Mouse (Mus musculus): ENCODE measurements around the gene Olfr820. TPM values are rescaled to one million over a fixed set of nuclear protein-coding genes. Genes with fewer than 3 reads are reported as not detected.
"Not testable (repeated sequence)": the region's sequence is repeated elsewhere in the genome, so short reads cannot be mapped to it uniquely, and the experiment has no call there.

The Olfr820 gene
- total RNA-seq (2014; fragmentation: Nextera tagmentation) (not detected in 2 replicates), total RNA-seq (2017) (0.27 TPM in 1 of 2 replicates, not detected in the other), polyA plus RNA-seq (2012) (not detected in 2 replicates)

DNA sequence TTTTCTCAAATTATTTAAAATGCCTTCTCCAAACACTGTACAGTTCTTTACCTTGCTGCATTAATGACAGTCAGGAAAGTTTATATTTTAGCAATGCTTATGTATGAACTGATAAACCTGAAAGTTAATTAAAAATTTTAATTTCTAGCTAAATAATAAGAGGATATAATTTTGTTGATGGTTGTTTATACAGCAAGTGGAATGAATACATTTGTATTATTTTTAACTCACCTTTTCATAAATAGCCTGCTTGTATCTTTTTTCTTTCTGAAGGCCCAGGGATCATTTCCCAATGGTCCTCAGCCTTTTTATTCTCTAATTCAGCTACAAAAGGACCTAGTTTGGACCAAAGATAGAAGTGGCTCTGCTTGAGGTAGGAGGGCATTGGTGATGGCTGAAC is at the start of gene Olfr820:
Olfr820 (plus strand) TSS at position 301 of the 400 bp plus-strand sequence.
- ATAC-seq (ENCODE audit: extremely low read depth, insufficient number of reproducible peaks, low FRiP score, poor library complexity, severe bottlenecking), result no peak
- no peak within 1 kb of the TSS for H3K4me3 ChIP-seq (ENCODE audit: low read depth, low read length)
- no peak for DNase-seq (ENCODE audit: low spot score)
- no peak for TF ChIP-seq POLR2AphosphoS5 (IDR thresholded peaks at IDR 0.05; ENCODE audit: insufficient replicate concordance, low read depth, low read length)
- no peak for TF ChIP-seq GATA2 (IDR thresholded peaks at IDR 0.05; ENCODE audit: borderline replicate concordance, low read depth, low read length)
- no peak for TF ChIP-seq GATA1 (IDR thresholded peaks at IDR 0.05; ENCODE audit: borderline replicate concordance, low read length)
- TF ChIP-seq TAL1 (conservative IDR thresholded peaks at IDR 0.05; ENCODE audit: low read depth, low read length), result no peak
- TF ChIP-seq CTCF (IDR thresholded peaks at IDR 0.05; ENCODE audit: low read depth, low read length), result no peak
- H3K9me3 ChIP-seq (replicated peaks), result no peaks in the 10 kb centered on the region
- no peaks in the 10 kb centered on the region for H3K36me3 ChIP-seq (replicated peaks)
- H3K4me1 ChIP-seq (ENCODE audit: insufficient read depth, low read depth, low read length), result no peaks in the 10 kb centered on the region
- no peaks in the 10 kb centered on the region for H3K27me3 ChIP-seq (ENCODE audit: insufficient read depth, low read length)

DNA sequence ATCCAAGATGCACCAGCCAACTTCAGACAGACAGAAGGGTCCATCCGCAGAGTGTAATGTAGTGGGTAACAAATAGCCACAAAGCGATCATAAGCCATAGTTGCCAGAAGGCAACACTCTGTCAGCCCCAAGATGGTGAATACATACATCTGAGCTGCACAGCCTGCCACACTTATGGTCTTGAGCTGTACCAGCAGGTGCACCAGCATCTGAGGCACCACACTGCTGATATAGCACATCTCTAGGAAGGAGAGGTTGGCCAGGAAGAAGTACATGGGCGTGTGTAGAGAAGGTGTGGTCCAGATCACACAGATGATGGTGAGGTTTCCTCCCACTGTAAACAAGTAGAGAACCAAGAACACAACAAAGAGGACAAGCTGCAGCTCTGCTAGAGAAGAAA is 46.2 kb upstream of the Olfr820 start:
- not testable (repeated sequence) for H3K4me1 ChIP-seq (ENCODE audit: insufficient read depth, low read depth, low read length); DNase-seq (ENCODE audit: low spot score); H3K36me3 ChIP-seq (replicated peaks); H3K9me3 ChIP-seq (replicated peaks); ATAC-seq (ENCODE audit: extremely low read depth, insufficient number of reproducible peaks, low FRiP score, poor library complexity, severe bottlenecking); H3K4me3 ChIP-seq (ENCODE audit: low read depth, low read length); H3K27me3 ChIP-seq (ENCODE audit: insufficient read depth, low read length)

DNA sequence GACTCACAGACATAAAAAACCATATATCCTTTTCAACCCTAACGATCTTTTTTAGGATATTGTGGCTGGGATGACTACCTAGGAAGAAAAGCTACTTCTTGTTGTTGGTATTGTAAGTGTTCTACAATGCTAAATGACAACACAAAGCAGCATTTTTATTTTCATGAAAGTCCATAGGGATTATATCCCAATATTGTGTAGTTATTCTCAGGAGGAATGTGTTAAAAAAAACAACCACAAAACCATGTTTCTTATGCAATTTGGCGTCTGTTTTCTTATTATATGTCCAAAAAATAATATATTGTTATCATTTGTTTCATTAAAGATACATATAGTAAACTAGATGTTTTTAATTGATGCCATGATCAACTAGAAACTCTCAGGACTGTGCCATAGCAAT is 45.3 kb upstream of the Olfr820 start, which contains the start of gene Olfr819:
Olfr819 (minus strand) TSS at position 101 of the 400 bp plus-strand sequence.
- H3K9me3 ChIP-seq (replicated peaks); H3K36me3 ChIP-seq (replicated peaks); H3K4me3 ChIP-seq (ENCODE audit: low read depth, low read length); H3K4me1 ChIP-seq (ENCODE audit: insufficient read depth, low read depth, low read length); ATAC-seq (ENCODE audit: extremely low read depth, insufficient number of reproducible peaks, low FRiP score, poor library complexity, severe bottlenecking); DNase-seq (ENCODE audit: low spot score); H3K27me3 ChIP-seq (ENCODE audit: insufficient read depth, low read length): not testable (repeated sequence)

DNA sequence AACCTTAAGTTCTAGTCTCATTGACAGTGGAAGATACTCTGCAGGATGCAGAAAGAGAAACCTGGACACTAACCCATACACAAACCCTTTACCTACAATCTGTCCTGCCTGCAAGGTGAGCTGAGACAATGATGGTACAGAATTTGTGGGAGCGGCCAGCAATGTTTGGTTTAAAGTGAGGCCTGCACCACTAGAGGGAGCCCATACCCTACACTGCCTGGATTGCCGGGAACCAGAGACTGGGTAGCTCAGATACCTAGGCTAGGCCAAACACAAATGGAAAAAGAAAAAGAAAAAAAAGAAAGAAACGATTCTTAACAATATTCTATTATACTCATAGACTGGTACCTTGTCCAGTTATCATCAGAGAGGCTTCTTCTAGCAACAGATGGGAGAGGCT is 39.4 kb upstream of the Olfr820 start:
- H3K4me3 ChIP-seq (ENCODE audit: low read depth, low read length); H3K36me3 ChIP-seq (replicated peaks); H3K4me1 ChIP-seq (ENCODE audit: insufficient read depth, low read depth, low read length); ATAC-seq (ENCODE audit: extremely low read depth, insufficient number of reproducible peaks, low FRiP score, poor library complexity, severe bottlenecking); H3K9me3 ChIP-seq (replicated peaks); H3K27me3 ChIP-seq (ENCODE audit: insufficient read depth, low read length); DNase-seq (ENCODE audit: low spot score): not testable (repeated sequence)

GRCm38 (mm10) chr10:129976040-129976439 is 36.4 kb upstream of the Olfr820 start, which contains the start of gene Olfr247:
Gene Olfr247 (minus strand): TSS chr10:129976140.
- ATAC-seq (ENCODE audit: extremely low read depth, insufficient number of reproducible peaks, low FRiP score, poor library complexity, severe bottlenecking); DNase-seq (ENCODE audit: low spot score); H3K4me3 ChIP-seq (ENCODE audit: low read depth, low read length); H3K4me1 ChIP-seq (ENCODE audit: insufficient read depth, low read depth, low read length); H3K9me3 ChIP-seq (replicated peaks); H3K36me3 ChIP-seq (replicated peaks); H3K27me3 ChIP-seq (ENCODE audit: insufficient read depth, low read length): not testable (repeated sequence)

DNA sequence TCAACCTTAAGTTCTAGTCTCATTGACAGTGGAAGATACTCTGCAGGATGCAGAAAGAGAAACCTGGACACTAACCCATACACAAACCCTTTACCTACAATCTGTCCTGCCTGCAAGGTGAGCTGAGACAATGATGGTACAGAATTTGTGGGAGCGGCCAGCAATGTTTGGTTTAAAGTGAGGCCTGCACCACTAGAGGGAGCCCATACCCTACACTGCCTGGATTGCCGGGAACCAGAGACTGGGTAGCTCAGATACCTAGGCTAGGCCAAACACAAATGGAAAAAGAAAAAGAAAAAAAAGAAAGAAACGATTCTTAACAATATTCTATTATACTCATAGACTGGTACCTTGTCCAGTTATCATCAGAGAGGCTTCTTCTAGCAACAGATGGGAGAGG is 30.6 kb upstream of the Olfr820 start:
- not testable (repeated sequence) for DNase-seq (ENCODE audit: low spot score); H3K9me3 ChIP-seq (replicated peaks); H3K27me3 ChIP-seq (ENCODE audit: insufficient read depth, low read length); H3K4me3 ChIP-seq (ENCODE audit: low read depth, low read length); H3K4me1 ChIP-seq (ENCODE audit: insufficient read depth, low read depth, low read length); H3K36me3 ChIP-seq (replicated peaks)
- peak; percentile 45; the same call in 1 of the 2 replicates for ATAC-seq (ENCODE audit: extremely low read depth, insufficient number of reproducible peaks, low FRiP score, poor library complexity, severe bottlenecking)

DNA sequence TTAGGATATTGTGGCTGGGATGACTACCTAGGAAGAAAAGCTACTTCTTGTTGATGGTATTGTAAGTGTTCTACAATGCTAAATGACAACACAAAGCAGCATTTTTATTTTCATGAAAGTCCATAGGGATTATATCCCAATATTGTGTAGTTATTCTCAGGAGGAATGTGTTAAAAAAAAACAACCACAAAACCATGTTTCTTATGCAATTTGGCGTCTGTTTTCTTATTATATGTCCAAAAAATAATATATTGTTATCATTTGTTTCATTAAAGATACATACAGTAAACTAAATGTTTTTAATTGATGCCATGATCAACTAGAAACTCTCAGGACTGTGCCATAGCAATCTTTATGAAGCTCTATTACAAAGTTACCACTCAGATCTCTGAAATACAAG is 27.5 kb upstream of the Olfr820 start, which contains the start of gene Gm10310:
Gm10310 (minus strand) TSS at position 101 of the 400 bp plus-strand sequence.
- H3K4me1 ChIP-seq (ENCODE audit: insufficient read depth, low read depth, low read length); H3K4me3 ChIP-seq (ENCODE audit: low read depth, low read length); H3K9me3 ChIP-seq (replicated peaks); ATAC-seq (ENCODE audit: extremely low read depth, insufficient number of reproducible peaks, low FRiP score, poor library complexity, severe bottlenecking); DNase-seq (ENCODE audit: low spot score); H3K36me3 ChIP-seq (replicated peaks); H3K27me3 ChIP-seq (ENCODE audit: insufficient read depth, low read length): not testable (repeated sequence)

GRCm38 (mm10) chr10:130004104-130004503 is 8.3 kb upstream of the Olfr820 start:
- not testable (repeated sequence) for DNase-seq (ENCODE audit: low spot score); H3K4me3 ChIP-seq (ENCODE audit: low read depth, low read length); ATAC-seq (ENCODE audit: extremely low read depth, insufficient number of reproducible peaks, low FRiP score, poor library complexity, severe bottlenecking)

GRCm38 (mm10) chr10:130005366-130005765 is 7.1 kb upstream of the Olfr820 start:
- not testable (repeated sequence) for ATAC-seq (ENCODE audit: extremely low read depth, insufficient number of reproducible peaks, low FRiP score, poor library complexity, severe bottlenecking); H3K4me3 ChIP-seq (ENCODE audit: low read depth, low read length); H3K27me3 ChIP-seq (ENCODE audit: insufficient read depth, low read length); DNase-seq (ENCODE audit: low spot score); H3K9me3 ChIP-seq (replicated peaks); H3K36me3 ChIP-seq (replicated peaks); H3K4me1 ChIP-seq (ENCODE audit: insufficient read depth, low read depth, low read length)

More at GRCm38 (mm10) chr10:130004104-130004503, 8.3 kb upstream of the Olfr820 start:
- not testable (repeated sequence) for H3K27me3 ChIP-seq (ENCODE audit: insufficient read depth, low read length); H3K4me1 ChIP-seq (ENCODE audit: insufficient read depth, low read depth, low read length); H3K9me3 ChIP-seq (replicated peaks); H3K36me3 ChIP-seq (replicated peaks)
